Mouse (Mus musculus) myocyte (in vitro differentiated cells): ENCODE data around the gene Sgpp2. TPM values are rescaled to one million over a fixed set of nuclear protein-coding genes. Genes with fewer than 3 reads are reported as not detected.

ENCODE experiments used
- H3K27me3 ChIP-seq: one replicate; pipeline ENCODE4 v1.6.1; 2011; ENCODE audit not compliant: control insufficient read depth, insufficient read depth, insufficient read length
- H3K36me3 ChIP-seq: one replicate; pipeline ENCODE4 v1.6.1; 2011; ENCODE audit not compliant: control insufficient read depth, insufficient read depth
- H3K4me2 ChIP-seq: one replicate; pipeline ENCODE4 v1.6.1; 2011; ENCODE audit warnings: low read depth, control low read depth
- H3K4me3 ChIP-seq: one replicate; pipeline ENCODE4 v1.5.1; 2011; ENCODE audit warnings: mild to moderate bottlenecking, control low read depth, moderate library complexity
- H3K79me2 ChIP-seq: one replicate; pipeline ENCODE4 v1.6.1; 2011; ENCODE audit not compliant: control insufficient read depth, insufficient read depth
- H3ac ChIP-seq: one replicate; pipeline ENCODE4 v1.6.1; 2011; ENCODE audit not compliant: control insufficient read depth, insufficient read length
- CEBPB ChIP-seq: IDR thresholded peaks from 2 replicates; pipeline ENCODE4 v1.6.1; 2011; ENCODE audit warnings: mild to moderate bottlenecking, moderate library complexity; ENCODE audit not compliant: poor library complexity, insufficient read depth, severe bottlenecking
- E2F4 ChIP-seq: IDR thresholded peaks from one replicate; pipeline ENCODE4 v1.6.1; 2011; ENCODE audit warnings: mild to moderate bottlenecking, control low read depth, moderate library complexity; ENCODE audit not compliant: insufficient read depth
- MAX ChIP-seq: IDR thresholded peaks from one replicate; pipeline ENCODE4 v1.6.1; 2011; ENCODE audit warnings: low read depth, mild to moderate bottlenecking, control low read depth
- MYOD1 ChIP-seq, 3 experiments: IDR thresholded peaks; one replicate each; pipeline ENCODE4 v1.6.1; 2011; ENCODE audit warnings: control low read depth in 2 of 3, low read depth in 2 of 3, mild to moderate bottlenecking in 2 of 3, moderate library complexity in 1 of 3; ENCODE audit not compliant: insufficient read length in 2 of 3, control insufficient read depth in 1 of 3
- MYOG ChIP-seq, 3 experiments: IDR thresholded peaks; one replicate each; pipeline ENCODE4 v1.6.1; 2011; ENCODE audit warnings: control low read depth in 2 of 3, low read depth in 2 of 3, mild to moderate bottlenecking in 2 of 3; ENCODE audit not compliant: insufficient read length in 2 of 3, control insufficient read depth in 1 of 3, insufficient read depth in 1 of 3
- POLR2A ChIP-seq: IDR thresholded peaks from one replicate; pipeline ENCODE4 v1.6.1; 2011; ENCODE audit warnings: low read depth, mild to moderate bottlenecking, control low read depth, moderate library complexity; ENCODE audit not compliant: insufficient read length
- POLR2AphosphoS2 ChIP-seq: IDR thresholded peaks from one replicate; pipeline ENCODE4 v1.6.1; 2011; ENCODE audit warnings: low read depth, control low read depth; ENCODE audit not compliant: insufficient read length
- REST ChIP-seq: IDR thresholded peaks from one replicate; pipeline ENCODE4 v1.6.1; 2011; ENCODE audit warnings: mild to moderate bottlenecking, control low read depth, moderate library complexity; ENCODE audit not compliant: insufficient read depth, insufficient read length
- SRF ChIP-seq: IDR thresholded peaks from one replicate; pipeline ENCODE4 v1.6.1; 2011; ENCODE audit warnings: low read depth; ENCODE audit not compliant: control insufficient read depth, insufficient read length
- TCF12 ChIP-seq: IDR thresholded peaks from one replicate; pipeline ENCODE4 v1.6.1; 2011; ENCODE audit warnings: mild to moderate bottlenecking, control low read depth; ENCODE audit not compliant: poor library complexity, insufficient read depth, severe bottlenecking
- TCF3 ChIP-seq: IDR thresholded peaks from one replicate; pipeline ENCODE4 v1.6.1; 2011; ENCODE audit warnings: low read depth, control low read depth; ENCODE audit not compliant: insufficient read length
- USF1 ChIP-seq: IDR thresholded peaks from one replicate; pipeline ENCODE4 v1.6.1; 2011; ENCODE audit warnings: low read depth, mild to moderate bottlenecking, control low read depth, moderate library complexity
- polyA plus RNA-seq: library from polyadenylated mRNA; unstranded; fragments of >200 nt; fragmentation: generic; extraction: Trizol; gene quantifications from one replicate; pipeline ENCODE4 v1.2.1, GENCODE M21; 2012; ENCODE audit warnings: missing spikeins

The Sgpp2 gene
- polyA plus RNA-seq, 1 experiment = 0.10 TPM

GRCm38 (mm10) chr1:78453886-78454285 lies 143.7 kb downstream of the Sgpp2 start:
- Histone ChIP-seq H3K27me3 (no peaks in the 10 kb centered on the region), H3K79me2 (no peaks in the 10 kb centered on the region), H3K36me3 (peaks cover 76% of the 10 kb centered on the region), H3K4me2 (no peak overlapping the region), H3K4me3 (no peak overlapping the region), H3ac (no peak overlapping the region)
- TF ChIP-seq TCF12 = no peak
- no peak for TF ChIP-seq REST
- TF ChIP-seq TCF3 = no peak
- no peak for TF ChIP-seq E2F4
- TF ChIP-seq MYOG (IDR thresholded peaks at IDR 0.05; ENCODE audit: control insufficient read depth in 1 of 3, insufficient read depth in 1 of 3, insufficient read length in 2 of 3, low read depth in 2 of 3) = no peak
- no peak for TF ChIP-seq MYOD1 (IDR thresholded peaks at IDR 0.05; ENCODE audit: control insufficient read depth in 1 of 3, insufficient read length in 2 of 3, low read depth in 2 of 3)
- no peak for TF ChIP-seq POLR2AphosphoS2
- TF ChIP-seq MAX = no peak
- TF ChIP-seq POLR2A = no peak
- no peak for TF ChIP-seq SRF
- TF ChIP-seq USF1 = no peak

GRCm38 (mm10) chr1:78454659-78455058 lies 144.5 kb downstream of the Sgpp2 start:
- no peak overlapping the region for H3ac ChIP-seq
- no peak for TF ChIP-seq REST
- no peak for TF ChIP-seq CEBPB
- TF ChIP-seq E2F4 = no peak
- no peak for TF ChIP-seq USF1
- TF ChIP-seq TCF12 = no peak
- no peak for TF ChIP-seq POLR2AphosphoS2
- no peaks in the 10 kb centered on the region for H3K79me2 ChIP-seq
- peaks cover 68% of the 10 kb centered on the region for H3K36me3 ChIP-seq
- no peak overlapping the region for H3K4me3 ChIP-seq
- H3K27me3 ChIP-seq = no peaks in the 10 kb centered on the region
- H3K4me2 ChIP-seq = no peak overlapping the region

Other genes with a start within 250 kb of the Sgpp2 start
- gene Pax3, start 113.2 kb upstream of the Sgpp2 start, polyA plus RNA-seq = 0.10 TPM
- gene Farsb, start 178.6 kb downstream of the Sgpp2 start, polyA plus RNA-seq = 77.5 TPM
- gene Mogat1, start 200.6 kb downstream of the Sgpp2 start, polyA plus RNA-seq = not detected
- not detected for gene BC035947, start 201.8 kb downstream of the Sgpp2 start, polyA plus RNA-seq